Mouse (Mus musculus) frontal cortex, adult 2 months (tissue): ENCODE measurements around the gene Basp1. TPM values are rescaled to one million over a fixed set of nuclear protein-coding genes. Genes with fewer than 3 reads are reported as not detected.

Experiments
- DNase-seq, 2 experiments: peaks; one replicate each; pipeline ENCODE4 v3.0.0; 2022; ENCODE audit warnings: low spot score in 1 of 2; ENCODE audit errors: extremely low spot score in 1 of 2
- polyA plus RNA-seq: library from polyadenylated mRNA; depleted of rRNA; stranded (reverse); fragments of >200 nt; gene quantifications from 2 replicates; pipeline ENCODE4 v1.2.3, GENCODE M21; 2012

Gene Basp1
- polyA plus RNA-seq, 1 experiment: 548 TPM

DNA sequence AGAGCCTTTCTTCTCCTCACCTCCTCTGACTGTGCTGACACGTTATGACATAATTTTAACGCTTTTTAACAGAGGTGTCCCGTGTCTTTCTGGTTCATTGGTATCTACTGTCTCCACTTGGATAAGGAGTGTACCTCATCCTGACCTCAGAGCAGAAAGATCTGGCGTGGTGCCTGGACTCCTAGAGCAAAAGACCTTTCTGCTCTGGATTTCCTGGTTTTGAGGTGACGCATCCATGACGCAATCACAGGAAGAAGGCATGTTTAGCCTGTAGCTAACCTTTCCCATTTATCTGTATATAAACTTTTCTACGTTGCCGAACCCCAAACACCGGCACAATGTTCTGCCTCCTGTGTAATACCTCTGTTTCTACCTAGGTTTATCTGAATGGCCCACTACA, 6.7 kb upstream of the Basp1 start:
- DNase-seq: no peak

DNA sequence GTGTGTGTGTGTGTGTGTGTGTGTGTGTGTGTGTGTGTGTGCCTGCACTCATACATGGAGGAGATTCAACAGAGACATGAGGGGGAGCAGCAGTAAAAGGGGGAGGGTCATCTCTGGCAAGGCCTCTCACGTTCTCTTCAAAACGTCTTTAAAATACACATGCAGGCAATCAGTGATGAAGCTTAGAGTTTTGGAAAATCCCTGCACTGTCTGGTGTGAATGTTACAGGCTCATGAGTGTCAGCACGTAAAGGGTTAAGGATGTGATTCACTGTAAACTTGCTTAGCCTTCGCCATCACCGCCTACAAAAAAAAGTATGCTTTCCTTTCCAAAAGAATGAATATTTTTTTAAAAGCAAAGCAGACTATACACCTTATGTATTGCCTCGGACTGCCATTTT, 2.8 kb upstream of the Basp1 start:
- DNase-seq: no peak

GRCm38 (mm10) chr15:25415958-25416357, 2.4 kb upstream of the Basp1 start:
- DNase-seq: no peak

DNA sequence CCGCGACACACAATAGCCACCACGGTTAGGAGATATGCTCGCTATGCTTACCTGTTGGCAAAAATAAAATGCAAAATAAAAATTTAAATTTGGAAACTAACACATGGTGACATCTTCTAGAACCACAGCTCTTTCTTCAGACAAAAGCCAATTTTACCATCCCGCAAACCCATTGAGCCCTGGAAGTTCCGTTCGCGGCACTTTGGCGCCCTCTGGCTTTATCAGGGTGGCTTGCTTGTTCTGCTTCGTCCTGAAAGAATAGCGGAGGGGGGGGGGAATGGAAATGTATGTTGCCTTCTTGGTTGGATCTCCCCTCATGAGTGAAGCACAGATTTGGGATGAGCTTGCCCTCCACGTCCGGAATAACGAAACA, 1.2 kb upstream of the Basp1 start:
- peak; percentile 68 to 96 for DNase-seq

DNA sequence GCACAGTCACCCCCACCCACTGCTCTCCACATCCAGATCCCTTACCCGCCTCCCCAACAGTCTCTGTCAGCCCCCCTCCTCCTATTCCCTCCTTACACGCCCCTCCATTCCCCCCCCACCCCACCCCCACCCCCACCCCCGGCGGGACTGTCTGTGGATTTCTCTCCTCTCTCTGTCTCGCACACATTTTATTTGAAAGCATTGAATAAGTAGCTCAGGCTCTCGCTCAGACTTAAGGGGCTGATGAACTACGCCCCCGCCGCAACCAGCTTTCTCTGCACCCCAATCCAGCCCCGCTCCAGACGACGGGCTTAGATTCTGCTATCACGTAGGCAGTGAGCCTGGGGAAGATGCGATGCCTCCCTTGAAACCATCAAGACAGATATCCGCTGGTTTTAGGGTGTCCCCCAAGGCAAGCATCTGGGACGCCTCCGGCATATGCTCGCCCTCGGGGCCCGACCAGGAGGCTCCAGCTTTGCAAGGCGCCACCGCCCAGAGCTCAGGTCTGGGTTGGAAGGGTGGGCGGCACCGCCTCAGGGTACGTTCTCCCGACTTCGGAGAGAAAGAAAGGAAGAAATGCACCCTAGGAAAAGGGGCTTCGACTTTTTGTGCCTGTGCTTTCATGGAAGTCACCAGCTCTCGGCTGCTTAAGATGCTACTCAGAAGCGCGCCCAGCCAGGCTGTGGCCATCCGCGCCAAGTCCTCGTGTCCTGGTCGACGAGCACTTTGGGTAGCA, 615 bp upstream of the Basp1 start:
- DNase-seq: peak; percentile 47 to 70

- DNase-seq: no peak
Observed at GRCm38 (mm10) chr15:25412761-25413261, 753 bp downstream of the Basp1 start.

- DNase-seq: peak; percentile 60 to 83
Observed at GRCm38 (mm10) chr15:25412171-25412641, 1.4 kb downstream of the Basp1 start.

DNA sequence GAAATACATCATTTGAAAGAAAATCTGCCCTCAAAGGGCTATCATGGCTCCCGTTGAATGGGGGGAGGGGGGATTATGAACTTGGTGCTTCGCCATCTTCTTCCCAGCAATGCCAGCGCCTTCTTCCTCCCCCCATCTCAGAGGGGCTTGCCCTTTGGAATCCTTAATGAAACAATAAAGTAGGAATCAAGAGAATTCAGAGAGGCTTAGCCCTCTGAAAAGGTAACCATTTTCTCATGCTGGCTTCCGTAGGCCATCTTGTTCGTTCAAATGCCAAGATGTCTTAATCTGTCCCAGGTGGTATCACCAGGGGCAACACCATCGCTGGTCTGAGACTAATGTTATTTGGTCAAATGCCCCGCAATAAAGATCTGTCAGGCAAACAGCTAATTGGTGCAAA, 2.1 kb downstream of the Basp1 start:
- no peak for DNase-seq

DNA sequence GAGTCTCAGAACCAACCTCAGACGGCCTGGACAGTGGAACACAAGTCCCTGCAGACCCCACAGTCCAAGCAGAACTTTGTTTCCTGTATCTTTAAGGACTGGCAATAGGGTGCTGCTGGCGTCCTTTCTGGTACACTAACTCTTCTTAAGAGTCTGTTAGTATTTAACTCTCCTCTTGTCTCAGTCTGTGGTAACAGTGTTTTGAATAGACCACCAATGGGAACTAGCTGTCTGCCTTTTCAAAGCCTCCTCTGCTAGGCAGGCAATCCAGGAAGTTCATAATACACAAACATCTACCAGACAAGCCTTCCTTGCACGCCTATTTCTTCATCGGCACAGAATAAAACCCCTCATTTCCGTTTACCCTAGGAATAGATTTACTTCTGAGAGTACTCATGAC, 7.6 kb downstream of the Basp1 start:
- DNase-seq: no peak

DNA sequence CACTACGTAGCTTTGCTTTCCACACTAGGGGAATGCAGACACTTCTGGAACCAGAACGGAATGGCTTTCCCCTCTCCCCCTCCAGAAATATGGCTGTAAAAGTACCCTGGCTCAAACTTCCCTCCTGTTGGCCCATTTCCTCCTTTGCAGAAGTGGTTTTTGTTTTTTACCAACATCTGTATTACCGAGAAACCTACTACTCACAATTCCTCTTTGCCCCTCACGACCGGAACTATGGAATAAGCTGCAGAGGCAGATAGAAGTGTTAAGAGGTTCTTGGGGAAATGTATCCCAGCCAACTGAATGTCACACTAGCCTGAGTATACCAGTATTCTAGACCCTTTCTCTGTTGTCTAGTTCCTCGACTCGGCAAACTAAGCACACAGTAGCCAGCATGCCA, 9.7 kb downstream of the Basp1 start:
- no peak for DNase-seq

DNA sequence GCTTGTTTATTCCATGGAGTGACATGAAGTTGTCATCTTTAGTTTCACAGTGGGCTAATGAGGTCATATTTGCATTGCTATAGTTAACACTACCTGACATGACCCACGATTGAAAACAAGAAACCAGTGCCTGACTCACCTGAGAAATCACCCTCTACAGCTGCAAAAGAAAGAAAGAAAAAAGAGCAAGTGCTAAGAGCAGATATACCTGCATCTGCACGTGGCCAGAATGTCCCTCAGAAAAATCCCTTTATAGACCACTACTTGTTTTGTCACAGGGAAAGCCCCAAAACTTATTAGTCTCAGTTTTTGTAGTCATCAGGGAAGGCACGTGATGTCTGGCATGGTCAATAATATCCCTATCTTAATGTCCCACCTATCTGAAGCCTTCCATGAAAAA, 11.6 kb downstream of the Basp1 start:
- no peak for DNase-seq

DNA sequence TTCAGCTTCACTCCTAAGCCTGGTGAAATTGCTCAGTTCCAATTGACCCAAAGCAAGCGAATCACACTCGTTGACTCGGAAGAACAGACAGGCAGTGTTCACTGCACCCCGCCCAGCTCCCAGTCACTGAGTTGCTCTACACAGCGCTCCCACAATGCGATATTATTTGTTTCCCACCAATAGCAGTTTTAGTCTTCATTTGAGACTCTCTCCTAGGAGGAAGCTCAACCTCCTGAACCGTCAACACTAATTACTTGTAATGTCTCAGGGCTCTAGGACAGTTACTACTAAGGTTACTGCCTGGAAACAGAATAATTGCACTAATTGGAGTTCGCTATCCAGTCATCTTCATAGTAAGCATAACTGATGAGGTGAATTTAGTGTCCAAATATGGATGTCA, 13.3 kb downstream of the Basp1 start:
- DNase-seq: no peak

GRCm38 (mm10) chr15:25395912-25396590, 17.5 kb downstream of the Basp1 start:
- DNase-seq: no peak

DNA sequence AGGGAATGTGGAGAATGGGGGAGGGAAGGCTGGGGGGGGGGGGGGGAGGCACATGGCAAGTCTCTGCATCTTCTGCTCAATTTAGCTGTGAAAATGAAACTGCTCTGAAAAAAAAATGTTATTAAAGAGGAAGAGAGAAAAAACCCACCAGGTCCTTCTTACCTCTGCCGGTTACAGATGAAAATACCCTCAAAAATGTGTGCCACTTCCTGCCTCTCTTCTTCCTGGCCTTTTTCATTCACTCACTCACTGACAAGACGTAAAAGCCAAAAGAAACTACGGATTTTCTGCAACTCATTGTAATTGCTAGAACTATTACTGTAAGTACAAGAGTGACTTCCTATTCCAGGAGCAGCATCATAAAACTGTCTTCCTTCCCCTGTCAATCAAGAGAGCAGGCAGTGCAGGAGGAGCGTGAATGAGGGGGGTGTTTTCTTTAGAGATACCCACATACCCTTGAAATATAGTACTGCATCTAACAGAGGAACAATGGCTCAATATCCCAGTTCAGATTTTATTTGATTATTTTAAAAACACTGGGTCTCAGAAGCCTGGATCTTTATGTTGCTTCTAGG, 21.0 kb downstream of the Basp1 start:
- DNase-seq: no peak

- no peak for DNase-seq
Observed at GRCm38 (mm10) chr15:25391210-25391609, 22.4 kb downstream of the Basp1 start.

DNA sequence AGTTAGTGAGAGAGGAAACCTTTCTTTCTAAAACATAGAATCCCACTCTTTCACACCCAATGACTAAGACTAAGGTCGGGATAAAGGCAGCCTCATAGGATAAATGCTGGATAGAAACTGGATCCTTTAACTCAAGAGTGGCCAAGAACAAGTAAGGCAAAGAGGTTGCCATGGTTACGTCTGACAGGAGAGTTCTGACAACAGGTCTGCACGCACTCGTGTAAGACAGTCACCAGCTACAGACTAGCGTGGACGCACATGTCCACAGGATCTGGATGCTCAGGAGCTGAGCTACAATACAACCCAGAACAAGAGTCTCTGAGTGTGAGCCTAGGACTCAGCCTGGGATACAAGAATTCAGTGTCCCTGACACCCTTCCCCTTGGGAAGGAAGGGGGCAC, 26.0 kb downstream of the Basp1 start:
- DNase-seq: no peak

- no peak for DNase-seq
Observed at GRCm38 (mm10) chr15:25380051-25380450, 33.5 kb downstream of the Basp1 start.

GRCm38 (mm10) chr15:25378707-25379106, 34.9 kb downstream of the Basp1 start:
- peak in 1 of 2 experiments; percentile 56 for DNase-seq

- DNase-seq: no peak
Observed at GRCm38 (mm10) chr15:25376914-25377313, 36.6 kb downstream of the Basp1 start.

- DNase-seq: no peak
Observed at GRCm38 (mm10) chr15:25373486-25373885, 40.1 kb downstream of the Basp1 start.

DNA sequence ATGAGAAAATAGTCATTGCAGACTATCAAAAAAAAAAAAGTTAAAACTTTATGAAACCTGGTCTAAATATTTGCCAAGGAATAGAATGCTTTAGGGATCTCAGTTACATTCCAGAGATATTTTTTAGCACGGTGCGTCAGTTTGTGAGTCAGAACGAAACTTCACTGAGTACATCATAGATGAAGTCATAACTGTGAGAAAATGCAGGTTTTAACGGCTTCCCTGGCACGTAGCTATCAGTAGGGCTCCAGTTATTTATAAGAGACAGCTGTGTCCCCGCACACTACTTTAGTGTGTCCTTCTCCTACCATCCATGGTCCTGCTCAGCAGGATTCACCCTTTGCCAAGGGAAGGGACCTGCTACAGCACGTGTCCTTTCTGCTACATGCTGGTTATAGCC, 44.0 kb downstream of the Basp1 start:
- DNase-seq: peak in 1 of 2 experiments; percentile 62

- no peak for DNase-seq
Observed at GRCm38 (mm10) chr15:25365503-25365902, 48.1 kb downstream of the Basp1 start.
